Mouse (Mus musculus) adrenal gland, adult 18-20 months (tissue): ENCODE results near the gene Mrpl28. TPM values are rescaled to one million over a fixed set of nuclear protein-coding genes. Genes with fewer than 3 reads are reported as not detected.
"Not testable (repeated sequence)": the region's sequence is repeated elsewhere in the genome, so short reads cannot be mapped to it uniquely, and the experiment has no call there.

Experiments used
- DNase-seq, 2 experiments: peaks; one replicate each; pipeline ENCODE4 v3.0.0; 2021 to 2022; ENCODE audit warnings: low spot score in 2 of 2
- long read RNA-seq, 2 experiments: library from polyadenylated mRNA; stranded (forward); transcript quantifications; one replicate each; pipeline ENCODE4 v2.0.0; 2021
- total RNA-seq, 2 experiments: library from RNA; stranded (reverse); gene quantifications; 1 replicate in 1 of 2; 2 replicates in 1 of 2; pipeline ENCODE4 v1.2.3; 2021

Mrpl28 gene
- 10 to 100 TPM; 84.1 to 87.5 TPM for total RNA-seq
- long read RNA-seq, experiment 1, transcript Mrpl28-201 (5 exons, 1,068 nt): major isoform, 52 of 56 reads
- long read RNA-seq, experiment 1, partial matches to known transcripts: 3 of 56 reads
- long read RNA-seq, experiment 1, other reads (novel, unspliced or antisense): 1 of 56 reads
- long read RNA-seq, experiment 2, transcript Mrpl28-201 (5 exons, 1,068 nt): major isoform, 152 of 163 reads
- long read RNA-seq, experiment 2, partial matches to known transcripts: 5 of 163 reads
- long read RNA-seq, experiment 2, other reads (novel, unspliced or antisense): 4 of 163 reads

GRCm38 (mm10) chr17:26123267-26123684 is at the start of gene Mrpl28:
Gene Mrpl28 (plus strand): TSS chr17:26123500.
- DNase-seq: peak; percentile 78 to 82

GRCm38 (mm10) chr17:26075246-26075645 is 48.1 kb upstream of the Mrpl28 start:
- no peak for DNase-seq

DNA sequence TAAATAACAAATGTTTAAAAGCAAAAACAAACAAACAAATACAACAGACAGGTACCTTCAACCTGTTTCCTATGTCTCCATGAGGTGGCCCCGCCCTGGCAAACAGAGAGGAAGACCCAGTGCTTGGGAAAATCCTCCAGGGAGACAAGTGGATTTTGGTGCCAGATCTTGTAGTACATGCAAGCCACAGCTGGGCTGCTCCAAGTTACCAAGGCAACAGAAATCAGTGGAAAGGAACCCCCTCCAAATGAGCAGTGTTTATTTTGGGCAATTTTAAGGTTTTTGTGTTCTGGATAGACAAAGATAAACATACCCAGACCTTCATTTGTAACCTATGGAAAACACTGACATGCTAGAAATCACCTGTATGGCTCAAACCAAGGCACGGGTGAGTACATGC is 44.4 kb upstream of the Mrpl28 start:
- DNase-seq: no peak

- DNase-seq: no peak
Observed at GRCm38 (mm10) chr17:26080867-26081266, 42.4 kb upstream of the Mrpl28 start.

- no peak for DNase-seq
Observed at GRCm38 (mm10) chr17:26087059-26087564, 36.2 kb upstream of the Mrpl28 start.

- peak; percentile 80 to 81 for DNase-seq
Observed at GRCm38 (mm10) chr17:26089905-26090632, 33.2 kb upstream of the Mrpl28 start, which contains the start of gene Decr2. Gene Decr2 (minus strand): TSS chr17:26090337.

GRCm38 (mm10) chr17:26094531-26095110 is 28.7 kb upstream of the Mrpl28 start:
- no peak for DNase-seq

DNA sequence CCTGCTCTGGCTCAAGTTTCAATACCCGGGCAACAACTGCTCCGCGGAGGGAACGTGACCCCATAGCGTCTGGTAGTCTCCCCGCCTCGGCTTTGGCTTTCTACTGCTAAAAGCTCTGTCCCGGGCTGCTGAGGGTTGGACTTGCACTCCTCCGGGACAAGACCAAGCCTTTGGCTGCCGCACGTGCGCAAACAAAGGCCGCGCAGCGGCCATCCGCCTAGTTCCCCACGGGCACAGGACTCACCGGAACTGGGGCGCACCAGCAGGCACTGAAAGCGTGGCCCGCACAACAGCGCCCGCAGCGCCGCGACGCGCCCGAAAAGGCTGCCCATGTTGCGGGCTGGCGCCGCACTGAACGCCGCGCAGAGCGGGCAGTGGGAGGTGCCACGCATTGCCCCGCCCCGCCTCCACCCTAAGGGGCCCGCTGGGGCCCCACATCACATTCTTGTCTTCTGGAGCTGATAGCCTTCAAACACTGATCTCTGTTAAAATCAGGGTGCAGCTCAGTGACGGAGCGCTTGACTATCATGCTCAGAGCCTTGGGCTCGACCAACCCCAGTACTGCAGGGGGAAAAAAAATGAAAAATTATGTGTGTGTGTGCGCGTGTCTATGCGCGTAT is 28.1 kb upstream of the Mrpl28 start, which contains the start of gene Nme4:
Nme4 (minus strand) TSS at position 482 of the 620 bp plus-strand sequence.
- DNase-seq: peak; percentile 52 to 63

DNA sequence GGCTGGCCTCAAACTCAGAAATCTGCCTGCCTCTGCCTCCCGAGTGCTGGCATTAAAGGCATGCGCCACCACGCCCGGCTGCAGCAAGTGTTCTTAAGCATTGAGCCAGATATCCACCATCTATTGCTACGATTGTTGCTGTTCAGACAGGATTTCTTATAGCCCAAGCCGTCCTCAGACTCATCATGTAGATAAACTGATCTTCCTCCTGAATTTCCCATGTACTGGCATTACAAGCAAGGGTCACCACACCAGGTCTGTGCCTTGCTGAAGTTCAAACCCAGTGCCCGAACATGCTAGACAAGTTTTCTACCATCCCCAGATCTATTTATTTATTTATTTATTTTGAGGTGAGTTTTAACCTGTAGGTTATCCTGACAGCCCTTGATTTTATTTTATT is 24.8 kb upstream of the Mrpl28 start:
- no peak for DNase-seq

- DNase-seq: not testable (repeated sequence)
Observed at GRCm38 (mm10) chr17:26099316-26099715, 24.0 kb upstream of the Mrpl28 start.

DNA sequence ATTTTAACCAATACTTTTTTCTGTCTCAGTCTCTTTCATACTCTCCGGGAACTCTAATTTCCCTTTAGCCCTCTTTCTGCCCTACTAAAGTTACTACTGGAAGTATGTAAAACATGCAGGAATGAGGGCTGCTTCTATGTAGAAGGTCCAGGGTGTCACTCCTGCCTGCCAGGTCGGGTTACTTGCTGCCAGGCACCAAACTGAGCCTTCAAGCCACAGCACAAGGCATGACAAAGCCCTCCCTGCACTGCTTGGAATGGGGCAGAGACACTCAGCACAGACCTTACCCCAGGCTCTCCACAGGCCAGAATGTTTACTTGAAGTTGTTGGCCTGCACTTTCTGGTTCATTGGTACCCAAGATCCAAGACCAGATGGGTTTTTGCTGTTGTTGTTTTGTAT is 23.1 kb upstream of the Mrpl28 start:
- no peak for DNase-seq

GRCm38 (mm10) chr17:26101478-26101877 is 21.8 kb upstream of the Mrpl28 start:
- no peak for DNase-seq

- no peak for DNase-seq
Observed at GRCm38 (mm10) chr17:26105619-26106018, 17.7 kb upstream of the Mrpl28 start.

DNA sequence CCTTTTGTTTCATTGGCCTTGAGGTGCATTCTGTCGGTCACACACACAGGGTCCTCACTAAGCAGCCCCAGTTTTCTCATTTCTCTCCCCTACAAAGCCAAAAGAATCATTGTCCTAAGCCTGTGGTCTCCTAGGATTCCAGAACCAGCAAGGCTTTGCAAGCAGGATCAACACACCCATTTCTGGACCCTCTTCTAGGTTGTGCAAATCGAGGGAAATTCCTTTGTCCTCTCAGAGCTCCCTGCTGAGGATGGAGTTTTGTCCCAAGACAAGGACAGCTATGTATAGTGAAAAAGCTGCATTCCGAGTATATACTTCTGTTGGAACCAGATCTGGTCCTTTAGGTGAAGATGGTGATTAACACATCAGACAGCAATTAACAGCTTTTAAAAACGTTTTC is 13.1 kb upstream of the Mrpl28 start:
- DNase-seq: no peak

GRCm38 (mm10) chr17:26111024-26111423 is 12.3 kb upstream of the Mrpl28 start:
- no peak for DNase-seq

DNA sequence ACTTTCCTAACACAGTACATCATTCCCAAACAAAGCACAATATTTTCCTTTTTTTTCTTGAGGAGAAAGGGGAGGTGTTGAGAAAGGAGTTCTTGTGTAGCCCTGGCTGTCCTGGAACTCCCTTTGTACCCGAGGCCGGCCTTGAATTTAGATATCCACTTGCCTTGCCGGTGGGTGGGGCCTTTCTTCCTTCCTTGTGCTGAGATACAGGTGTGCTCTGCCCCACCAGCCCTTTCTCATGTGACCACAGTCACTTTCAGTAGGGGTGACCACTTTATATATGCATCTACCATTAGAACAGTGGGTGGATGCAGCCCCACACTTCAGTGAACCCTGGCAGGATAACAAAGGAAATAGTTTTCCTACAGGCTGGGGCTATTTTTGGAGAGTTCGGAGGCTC is 11.6 kb upstream of the Mrpl28 start:
- DNase-seq: no peak

DNA sequence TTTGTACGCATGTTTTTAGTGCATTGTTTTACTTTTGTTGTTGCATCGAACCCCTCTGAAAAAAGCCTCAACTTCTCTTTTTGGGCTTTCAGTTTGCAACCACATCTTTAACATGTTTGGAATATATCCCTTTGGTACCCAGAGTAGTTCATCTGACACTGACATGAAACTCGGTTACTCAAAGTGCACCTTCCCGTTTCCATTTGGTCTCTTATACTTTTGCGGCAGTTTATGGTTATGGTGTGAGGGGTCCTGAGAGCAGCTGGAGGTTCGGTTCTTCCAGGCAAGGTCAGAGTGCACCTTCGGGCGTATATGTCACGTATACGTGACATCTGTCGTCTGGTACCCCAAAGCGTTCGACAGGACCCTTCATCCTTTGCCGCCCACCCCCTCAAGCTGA is 10.5 kb upstream of the Mrpl28 start:
- no peak for DNase-seq

DNA sequence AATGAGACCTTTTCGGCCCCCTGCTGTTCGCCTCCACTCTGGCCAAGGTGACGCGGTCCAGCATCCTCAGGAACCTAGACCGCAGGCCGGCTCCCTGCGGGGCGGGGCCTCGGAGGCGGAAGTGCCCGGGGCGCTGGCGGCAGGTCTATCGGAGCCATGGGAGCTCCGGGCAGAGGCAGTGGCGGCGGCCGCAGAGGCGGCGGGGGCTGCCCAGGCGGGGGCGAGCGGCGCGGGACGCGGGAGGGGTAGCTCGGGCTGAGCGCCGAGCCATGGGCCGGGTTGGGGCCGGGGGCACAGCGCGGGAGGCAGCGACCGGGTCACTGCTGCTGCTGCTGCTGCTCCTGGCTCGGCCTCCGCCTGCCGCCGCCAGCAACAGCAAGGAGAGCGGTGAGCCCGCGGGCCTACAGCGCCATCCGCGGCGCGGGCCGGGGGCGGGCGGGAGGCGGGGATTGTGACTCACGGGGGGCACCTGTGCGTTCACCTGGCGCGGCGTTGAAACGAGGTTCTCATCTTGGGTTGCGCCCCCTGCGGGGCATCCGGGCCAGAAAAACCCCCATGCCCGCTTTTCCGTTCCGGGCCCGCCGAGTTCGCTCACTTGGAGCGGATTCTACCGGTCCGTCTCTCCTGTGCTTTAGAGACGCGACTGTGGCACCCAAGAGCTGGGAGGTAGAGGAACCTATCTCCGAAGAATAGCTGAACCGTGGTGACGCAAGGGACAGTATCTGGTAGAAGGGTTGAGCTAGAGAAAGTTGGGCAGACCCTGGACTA is 9.9 kb upstream of the Mrpl28 start, which contains the start of gene Tmem8:
Tmem8 (plus strand) TSS at position 119 of the 768 bp plus-strand sequence.
- DNase-seq: peak; percentile 69 to 71

- no peak for DNase-seq
Observed at GRCm38 (mm10) chr17:26114061-26114460, 9.2 kb upstream of the Mrpl28 start.

DNA sequence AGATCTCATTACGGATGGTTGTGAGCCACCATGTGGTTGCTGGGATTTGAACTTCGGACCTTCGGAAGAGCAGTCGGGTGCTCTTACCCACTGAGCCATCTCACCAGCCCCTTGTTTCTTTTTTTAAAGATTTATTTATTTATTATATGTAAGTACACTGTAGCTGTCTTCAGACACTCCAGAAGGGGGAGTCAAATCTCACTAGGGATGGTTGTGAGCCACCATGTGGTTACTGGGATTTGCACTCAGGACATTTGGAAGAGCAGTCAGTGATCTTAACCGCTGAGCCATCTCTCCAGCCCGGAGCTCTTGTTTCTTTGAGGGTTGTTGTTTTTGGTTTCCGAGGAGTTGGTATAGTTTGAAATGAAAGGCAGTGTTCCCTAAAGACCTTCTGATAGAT is 8.8 kb upstream of the Mrpl28 start:
- DNase-seq: not testable (repeated sequence)
